ENCODE assay signal across 13 mouse cellular contexts in genomic region chr19:21053597-21054544, GRCm38 (mm10).
DNase-seq lines count a peak whose midpoint lies in the region; ATAC-seq lines count a peak whose summit lies in the region.
"Had no signal": no experiment of that assay in that cellular context is flagged by ENCODE, and none has a peak within 500 bp of the region (broad histone marks: within the 10 kb centered on the region; RNA-seq: fewer than 3 reads in every experiment).

No protein-coding gene starts in this region.

- peak; percentile 76 for DNase-seq in left cerebral cortex, postnatal 4 days
- no peak for DNase-seq in left cerebral cortex, postnatal 14 days (ENCODE audit: low spot score in 2 of 2)
- no peak for DNase-seq in kidney, postnatal 14 days
- DNase-seq in heart, postnatal 25 days (ENCODE audit: low spot score), result no peak
- no peak for DNase-seq in kidney, adult 11 months
- DNase-seq in right cerebral cortex, adult 18-20 months, result no peak
- DNase-seq: liver, embryonic 13.5 days; thymus, adult 18-20 months had no signal

- H3K36me3 ChIP-seq in forebrain, embryonic 15.5 days, result no peaks in the 10 kb centered on the region
- H3K36me3 ChIP-seq: heart, embryonic 12.5 days; kidney, embryonic 15.5 days; liver, embryonic 13.5 days had no signal

- no peak overlapping the region for H3K4me3 ChIP-seq in forebrain, embryonic 15.5 days
- H3K4me3 ChIP-seq: heart, embryonic 12.5 days; kidney, embryonic 15.5 days; liver, embryonic 13.5 days had no signal

- H3K4me2 ChIP-seq in forebrain, embryonic 15.5 days (replicated peaks), result no peak overlapping the region
- H3K4me2 ChIP-seq: heart, embryonic 12.5 days; kidney, embryonic 15.5 days; liver, embryonic 13.5 days had no signal

- no peak overlapping the region for H3K9ac ChIP-seq in forebrain, embryonic 15.5 days (replicated peaks)
- H3K9ac ChIP-seq: heart, embryonic 12.5 days; kidney, embryonic 15.5 days; liver, embryonic 13.5 days had no signal

- no peak overlapping the region for H3K27ac ChIP-seq in forebrain, embryonic 15.5 days (replicated peaks)
- H3K27ac ChIP-seq: kidney, embryonic 15.5 days; liver, embryonic 13.5 days had no signal

- no peaks in the 10 kb centered on the region for H3K4me1 ChIP-seq in forebrain, embryonic 15.5 days
- H3K4me1 ChIP-seq: heart, embryonic 12.5 days had no signal

- H3K9me3 ChIP-seq in forebrain, embryonic 15.5 days, result no peaks in the 10 kb centered on the region
- H3K9me3 ChIP-seq: heart, embryonic 12.5 days; kidney, embryonic 15.5 days; liver, embryonic 13.5 days had no signal

- peak; percentile 92 for ATAC-seq in forebrain, embryonic 15.5 days (replicated peaks)
- ATAC-seq in megakaryocyte, adult 5-6 weeks (ENCODE audit: poor library complexity, severe bottlenecking), result 0 out of 2 replicates have a peak, but pooled peaks have one; percentile 8
- ATAC-seq: CD4-positive, CD25-positive, alpha-beta regulatory T cell, adult 4 months had no signal

- intact Hi-C loops in left cerebral cortex, postnatal 4 days (cut with DNase I), result no loop called here
- intact Hi-C loops in left cerebral cortex, postnatal 14 days (cut with DNase I), result no loop called here
- intact Hi-C loops in heart, postnatal 25 days (cut with DNase I), result no loop called here

- H3K27me3 ChIP-seq in forebrain, embryonic 15.5 days, result no peaks in the 10 kb centered on the region
- H3K27me3 ChIP-seq: heart, embryonic 12.5 days; kidney, embryonic 15.5 days; liver, embryonic 13.5 days had no signal

- WGBS in forebrain, embryonic 15.5 days, result 78% methylated on average over 11 of the region's 11 CpGs
